ENCODE assay signal across 9 mouse cellular contexts in the genomic region with DNA sequence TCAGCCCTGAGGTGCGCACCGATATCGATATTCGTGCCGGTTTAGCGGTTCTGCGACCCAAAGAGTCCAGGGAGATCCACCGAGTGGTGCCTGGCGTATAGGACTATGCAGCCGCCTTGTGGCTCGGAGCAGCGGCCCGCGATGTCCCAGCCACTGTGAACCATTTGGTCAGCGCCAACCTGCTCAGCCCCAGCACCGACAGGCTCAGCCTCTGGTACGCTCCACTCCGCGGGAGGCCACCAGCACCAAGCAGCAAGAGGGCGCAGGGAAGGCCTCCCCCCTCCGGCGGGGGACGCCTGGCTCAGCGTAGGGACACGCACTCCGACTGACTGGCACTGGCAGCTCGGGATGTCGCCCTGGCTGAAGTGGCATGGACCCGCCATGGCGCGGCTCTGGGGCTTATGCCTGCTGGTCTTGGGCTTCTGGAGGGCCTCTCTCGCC. TPM values are rescaled to one million over a fixed set of nuclear protein-coding genes. Genes with fewer than 3 reads are reported as not detected.
A peak's percentile ranks its signal among the peaks of the same experiment; 100 is the strongest.
DNase-seq lines count a peak whose midpoint lies in the region; ATAC-seq and TF ChIP-seq lines count a peak whose summit lies in the region.
"Had no signal": no experiment of that assay in that cellular context is flagged by ENCODE, and none has a peak within 500 bp of the region (broad histone marks: within the 10 kb centered on the region; RNA-seq: fewer than 3 reads in every experiment).

No protein-coding gene starts in this region.

- no peaks in the 10 kb centered on the region for H3K36me3 ChIP-seq in testis, adult 2 months (ENCODE audit: control insufficient read depth, insufficient read depth, low read length)
- no peaks in the 10 kb centered on the region for H3K36me3 ChIP-seq in embryonic facial prominence, embryonic 13.5 days
- no peaks in the 10 kb centered on the region for H3K36me3 ChIP-seq in heart, embryonic 15.5 days
- H3K36me3 ChIP-seq: liver, embryonic 15.5 days had no signal

- H3K9ac ChIP-seq in embryonic facial prominence, embryonic 13.5 days: peak overlapping the region; percentile 76
- H3K9ac ChIP-seq in heart, embryonic 15.5 days: peak overlapping the region; percentile 37; the same call in 1 of the 2 replicates
- H3K9ac ChIP-seq: liver, embryonic 15.5 days had no signal

- H3K4me2 ChIP-seq in embryonic facial prominence, embryonic 13.5 days: peak overlapping the region; percentile 99
- H3K4me2 ChIP-seq in heart, embryonic 15.5 days: peak overlapping the region; percentile 98

- no peak for DNase-seq in testis, postnatal 14 days (ENCODE audit: low spot score)
- DNase-seq in layer of hippocampus, postnatal 10 days (ENCODE audit: low spot score in 2 of 2): peak; percentile 68 to 77
- DNase-seq in lung, postnatal 36 days: peak; percentile 9
- DNase-seq in right cerebral cortex, postnatal 4 days: peak; percentile 56

- ATAC-seq in embryonic facial prominence, embryonic 13.5 days (ENCODE audit: insufficient number of reproducible peaks, insufficient read depth, low FRiP score, low TSS enrichment, low read depth): no peak
- no peak for ATAC-seq in heart, embryonic 15.5 days (replicated peaks; ENCODE audit: insufficient number of reproducible peaks, insufficient read depth, low FRiP score, low read depth)
- no peak for ATAC-seq in megakaryocyte-erythroid progenitor cell, adult 5-6 weeks (replicated peaks; ENCODE audit: low FRiP score, low TSS enrichment, poor library complexity, severe bottlenecking)

- WGBS in embryonic facial prominence, embryonic 13.5 days: under 1% methylated on average over 28 of the region's 32 CpGs
- under 1% methylated on average over 32 of the region's 32 CpGs for WGBS in heart, embryonic 15.5 days

- TF ChIP-seq CTCF in testis, adult 2 months (IDR thresholded peaks at IDR 0.05; ENCODE audit: control insufficient read depth, insufficient read depth, insufficient replicate concordance, low read depth, low read length): no peak

- no peaks in the 10 kb centered on the region for H3K27me3 ChIP-seq in testis, adult 2 months (ENCODE audit: control insufficient read depth, insufficient read depth, low read length)
- peaks cover 63% of the 10 kb centered on the region for H3K27me3 ChIP-seq in embryonic facial prominence, embryonic 13.5 days
- H3K27me3 ChIP-seq in heart, embryonic 15.5 days: peaks cover 63% of the 10 kb centered on the region

- 0 out of 2 replicates have a peak, but pooled peaks cover 2% of the 10 kb centered on the region for H3K9me3 ChIP-seq in embryonic facial prominence, embryonic 13.5 days
- no peaks in the 10 kb centered on the region for H3K9me3 ChIP-seq in heart, embryonic 15.5 days (replicated peaks)
- H3K9me3 ChIP-seq: liver, embryonic 15.5 days had no signal

- H3K4me1 ChIP-seq in testis, adult 2 months (ENCODE audit: control insufficient read depth, insufficient read depth, low read length): peaks cover 16% of the 10 kb centered on the region
- H3K4me1 ChIP-seq in embryonic facial prominence, embryonic 13.5 days: peaks cover 20% of the 10 kb centered on the region; the same call in 1 of the 2 replicates
- H3K4me1 ChIP-seq in heart, embryonic 15.5 days (replicated peaks): peaks cover 23% of the 10 kb centered on the region

- no peak for TF ChIP-seq POLR2A in testis, adult 2 months (IDR thresholded peaks at IDR 0.05; ENCODE audit: control insufficient read depth, low read depth, low read length)

- H3K4me3 ChIP-seq in testis, adult 2 months (ENCODE audit: control insufficient read depth, low read depth, low read length): peak overlapping the region; percentile 46
- H3K4me3 ChIP-seq in embryonic facial prominence, embryonic 13.5 days: peak overlapping the region; percentile 60
- H3K4me3 ChIP-seq in heart, embryonic 15.5 days: peak overlapping the region; percentile 60

- no peak overlapping the region for H3K27ac ChIP-seq in testis, adult 2 months (ENCODE audit: control insufficient read depth, insufficient read depth, low read depth, low read length)
- H3K27ac ChIP-seq in embryonic facial prominence, embryonic 13.5 days: no peak overlapping the region
- no peak overlapping the region for H3K27ac ChIP-seq in heart, embryonic 15.5 days
- H3K27ac ChIP-seq: liver, embryonic 15.5 days had no signal

RNA-seq across cellular contexts. Expression of a gene that starts 2.0 kb away (rescaled TPM):
- polyA plus RNA-seq in testis, adult 2 months (2012; rRNA removed): 1.5 and 2.0 TPM in 2 replicates
- polyA plus RNA-seq in embryonic facial prominence, embryonic 13.5 days (2015; fragmentation: Nextera tagmentation; extraction: Ambion mirVana): 20.4 and 28.1 TPM in 2 replicates
- 4.8 and 8.8 TPM in 2 replicates for polyA plus RNA-seq in heart, embryonic 15.5 days (2015; fragmentation: Nextera tagmentation; extraction: Ambion mirVana)
- 100 to 1,000 TPM; 248 to 268 TPM for total RNA-seq in layer of hippocampus, postnatal 10 days (2021)
- not detected in 2 replicates for total RNA-seq in megakaryocyte-erythroid progenitor cell, adult 5-6 weeks (2014; fragmentation: Nextera tagmentation)
- total RNA-seq in megakaryocyte-erythroid progenitor cell, adult 5-6 weeks (2017): not detected in 2 replicates
